ENCODE assay signal across 27 mouse cellular contexts in the genomic region with DNA sequence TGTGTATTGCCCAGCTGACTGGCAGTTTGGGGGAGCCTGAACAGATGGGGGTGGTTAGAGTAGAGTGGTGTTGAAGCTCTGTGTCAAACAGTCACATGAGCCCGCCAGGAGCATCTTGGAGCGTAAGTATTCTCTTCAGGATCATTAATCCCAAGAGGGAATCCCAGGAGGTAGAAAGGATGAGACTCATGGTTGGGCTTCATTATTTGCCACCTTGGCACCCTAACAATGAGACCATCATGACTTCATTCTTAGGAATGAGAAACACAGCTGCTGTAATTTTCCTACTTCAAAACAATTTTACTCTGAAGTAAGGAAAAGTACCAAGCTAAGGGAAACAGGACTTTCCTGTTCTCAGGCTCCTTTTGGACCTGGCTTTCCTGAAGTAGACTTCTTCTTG. TPM values are rescaled to one million over a fixed set of nuclear protein-coding genes. Genes with fewer than 3 reads are reported as not detected.
"Had no signal": no experiment of that assay in that cellular context is flagged by ENCODE, and none has a peak within 500 bp of the region (broad histone marks: within the 10 kb centered on the region; RNA-seq: fewer than 3 reads in every experiment).

No protein-coding gene starts in this region.

- DNase-seq: liver, postnatal 0 days; lung, adult 2 months; lung, postnatal 14 days; lung, postnatal 36 days; retina, postnatal 1 day; right cerebral cortex, adult 18-20 months; right cerebral cortex, postnatal 25 days; right cerebral cortex, postnatal 4 days; spleen, adult 18-20 months; thymus, adult 18-20 months; thymus, postnatal 14 days; thymus, postnatal 36 days had no signal

- H3K9me3 ChIP-seq: lung, embryonic 15.5 days; midbrain, embryonic 13.5 days; midbrain, embryonic 15.5 days; neural tube, embryonic 13.5 days; neural tube, embryonic 15.5 days had no signal

- H3K4me1 ChIP-seq: lung, embryonic 15.5 days; midbrain, embryonic 13.5 days; midbrain, embryonic 15.5 days; neural tube, embryonic 13.5 days; neural tube, embryonic 15.5 days had no signal

- H3K27me3 ChIP-seq: lung, embryonic 15.5 days; midbrain, embryonic 13.5 days; midbrain, embryonic 15.5 days; neural tube, embryonic 13.5 days; neural tube, embryonic 15.5 days had no signal

- H3K9ac ChIP-seq: liver, postnatal 0 days; lung, embryonic 15.5 days; midbrain, embryonic 13.5 days; midbrain, embryonic 15.5 days; neural tube, embryonic 13.5 days; neural tube, embryonic 15.5 days had no signal

- H3K27ac ChIP-seq: lung, embryonic 15.5 days; macrophage; midbrain, embryonic 13.5 days; midbrain, embryonic 15.5 days; neural tube, embryonic 13.5 days; neural tube, embryonic 15.5 days had no signal

- H3K4me3 ChIP-seq: lung, embryonic 15.5 days; megakaryocyte, embryonic 14.5 days; midbrain, embryonic 13.5 days; midbrain, embryonic 15.5 days; neural tube, embryonic 13.5 days; neural tube, embryonic 15.5 days had no signal

- ATAC-seq: liver, postnatal 0 days; lung, postnatal 0 days; midbrain, embryonic 13.5 days; midbrain, embryonic 15.5 days had no signal

- H3K36me3 ChIP-seq: lung, embryonic 15.5 days; midbrain, embryonic 13.5 days; midbrain, embryonic 15.5 days; neural tube, embryonic 13.5 days; neural tube, embryonic 15.5 days had no signal

- H3K4me2 ChIP-seq: lung, embryonic 15.5 days; midbrain, embryonic 11.5 days; midbrain, embryonic 13.5 days; midbrain, embryonic 15.5 days; neural tube, embryonic 13.5 days; neural tube, embryonic 15.5 days had no signal

RNA-seq across cellular contexts. Expression of a gene that starts 10.4 kb away (rescaled TPM):
- total RNA-seq: midbrain, postnatal 0 days had no signal
- polyA plus RNA-seq: liver, postnatal 0 days; lung, adult 2 months; lung, embryonic 15.5 days; lung, postnatal 0 days; macrophage; midbrain, embryonic 11.5 days; midbrain, embryonic 13.5 days; midbrain, embryonic 15.5 days; midbrain, postnatal 0 days; neural tube, embryonic 11.5 days; neural tube, embryonic 13.5 days; neural tube, embryonic 15.5 days; small intestine, adult 2 months; stomach, embryonic 14.5 days; stomach, embryonic 16.5 days; thymus, postnatal 0 days had no signal
